Mouse (Mus musculus): ENCODE measurements at regions not wholly inside any gene's neighbourhood (a gene's known extent, or its start where the extent isn't known, plus 50 kb on each side); places are given as distances from the start of the nearest gene placed in this dataset.

DNA sequence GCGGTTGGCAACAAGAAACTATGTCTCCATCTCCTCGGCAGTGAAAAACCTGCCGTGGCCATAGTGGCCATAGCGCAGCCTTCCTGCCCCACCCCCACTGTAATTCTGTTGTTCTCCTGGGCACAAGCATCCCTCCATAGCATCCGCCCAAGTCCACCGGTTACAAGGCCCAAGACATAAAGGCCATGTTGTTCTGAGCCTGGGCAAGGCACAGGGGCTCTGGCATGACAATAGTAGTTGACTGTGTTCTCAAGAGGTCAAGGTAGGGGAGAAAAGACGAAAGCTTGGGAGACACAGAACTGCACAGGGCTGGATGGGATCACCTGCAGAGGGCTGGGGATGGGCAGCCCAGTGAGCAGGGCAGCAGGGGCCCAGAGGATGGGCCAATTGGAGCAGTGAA is 112.9 kb upstream of the Gli2 start:
- 81% methylated on average over 7 of the region's 7 CpGs for WGBS

DNA sequence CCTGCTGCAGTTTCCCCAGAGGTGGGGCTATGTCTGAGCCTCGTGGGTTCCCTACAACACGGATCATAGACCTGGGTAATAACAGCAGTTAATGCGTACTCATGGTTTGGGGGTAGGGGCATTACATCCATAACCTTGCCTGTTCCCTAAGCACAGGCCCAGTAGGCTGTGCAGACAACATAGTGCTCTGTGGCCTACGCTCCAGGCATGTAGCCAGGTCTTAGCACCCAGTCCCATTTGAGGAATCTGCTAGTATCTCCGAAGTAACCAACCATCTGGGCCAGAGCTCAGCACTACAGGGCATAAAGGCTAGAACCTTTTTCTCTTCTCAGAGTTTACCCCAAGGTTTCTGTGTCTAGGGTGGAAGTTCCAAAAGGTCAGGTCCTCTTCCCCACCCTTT is 111.4 kb upstream of the Gli2 start:
- Histone ChIP-seq H3K27me3 (replicated peaks) (no peaks in the 10 kb centered on the region), H3K36me3 (no peaks in the 10 kb centered on the region), H3K4me2 (no peak overlapping the region), H3K4me1 (no peaks in the 10 kb centered on the region), H3K9me3 (no peaks in the 10 kb centered on the region), H3K27ac (no peak overlapping the region), H3K9ac (no peak overlapping the region), H3K4me3 (replicated peaks) (no peak overlapping the region)
- WGBS = 77% methylated on average over 5 of the region's 5 CpGs
- ATAC-seq (ENCODE audit: insufficient read depth, low FRiP score, low read depth) = no peak

More for the DNA sequence above, 112.9 kb upstream of the Gli2 start:
- Histone ChIP-seq H3K4me3 (replicated peaks) (no peak overlapping the region), H3K4me1 (no peaks in the 10 kb centered on the region), H3K4me2 (no peak overlapping the region), H3K27me3 (replicated peaks) (no peaks in the 10 kb centered on the region), H3K9ac (no peak overlapping the region), H3K36me3 (no peaks in the 10 kb centered on the region), H3K27ac (no peak overlapping the region), H3K9me3 (no peaks in the 10 kb centered on the region)
- ATAC-seq (ENCODE audit: insufficient read depth, low FRiP score, low read depth) = no peak

DNA sequence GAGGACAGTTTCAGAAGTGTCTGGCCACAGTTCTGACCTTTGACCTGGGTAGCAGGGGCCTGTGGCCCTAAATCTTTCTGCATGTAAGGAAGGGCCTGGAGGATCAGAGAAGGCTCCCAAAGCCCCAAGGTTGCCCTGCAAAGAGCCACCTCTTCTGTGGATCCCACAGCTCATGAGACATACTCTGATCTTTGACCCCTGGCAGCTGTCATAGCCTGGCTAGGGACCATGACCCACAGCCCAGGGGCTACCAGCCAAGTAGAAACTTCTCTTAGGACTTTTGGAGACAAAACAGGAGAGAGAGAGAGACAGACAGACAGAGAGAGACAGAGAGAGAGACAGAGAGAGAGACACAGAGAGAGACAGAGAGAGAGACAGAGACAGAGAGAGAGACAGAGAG is 110.4 kb upstream of the Gli2 start:
- H3K4me3 ChIP-seq (replicated peaks) = no peak overlapping the region
- no peak overlapping the region for H3K27ac ChIP-seq
- no peaks in the 10 kb centered on the region for H3K27me3 ChIP-seq (replicated peaks)
- H3K9ac ChIP-seq = no peak overlapping the region
- H3K4me2 ChIP-seq = no peak overlapping the region
- no peak for ATAC-seq (ENCODE audit: insufficient read depth, low FRiP score, low read depth)
- no peaks in the 10 kb centered on the region for H3K9me3 ChIP-seq
- H3K36me3 ChIP-seq = no peaks in the 10 kb centered on the region
- H3K4me1 ChIP-seq = no peaks in the 10 kb centered on the region

DNA sequence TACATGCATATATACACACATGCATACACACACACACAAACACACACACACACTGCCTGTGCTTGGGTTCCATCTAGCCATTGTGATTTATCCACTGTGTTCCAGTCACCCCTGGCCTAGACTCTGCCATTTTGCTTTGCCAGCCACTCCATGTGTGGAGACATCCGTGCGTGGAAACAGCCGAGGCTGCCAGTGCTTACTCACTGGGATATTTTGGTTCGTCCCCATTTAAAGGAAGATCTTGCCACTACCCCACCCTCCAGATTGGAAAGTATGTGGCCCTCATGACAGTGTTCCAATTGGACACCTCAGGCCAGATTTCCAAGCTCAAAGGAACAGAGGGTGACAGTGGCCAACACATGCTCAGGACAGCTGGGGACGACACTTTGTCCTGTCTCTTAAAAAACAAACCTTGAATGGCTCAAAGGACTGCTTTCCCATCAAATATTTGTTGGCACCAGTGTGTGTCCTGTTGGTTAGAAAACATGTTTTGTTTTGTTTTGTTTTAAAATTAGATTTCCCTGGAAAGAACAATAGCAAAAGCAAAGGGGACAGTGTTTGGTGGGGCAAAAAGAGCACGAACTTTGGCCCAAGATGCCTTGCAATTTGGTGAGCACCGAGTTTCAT is 109.8 kb upstream of the Gli2 start:
- no peak for ATAC-seq (ENCODE audit: insufficient read depth, low FRiP score, low read depth)
- Histone ChIP-seq H3K4me1 (no peaks in the 10 kb centered on the region), H3K9me3 (no peaks in the 10 kb centered on the region), H3K27me3 (replicated peaks) (no peaks in the 10 kb centered on the region), H3K9ac (no peak overlapping the region), H3K36me3 (no peaks in the 10 kb centered on the region), H3K4me2 (no peak overlapping the region), H3K4me3 (replicated peaks) (no peak overlapping the region), H3K27ac (no peak overlapping the region)
- WGBS = 83% methylated on average over 7 of the region's 7 CpGs

DNA sequence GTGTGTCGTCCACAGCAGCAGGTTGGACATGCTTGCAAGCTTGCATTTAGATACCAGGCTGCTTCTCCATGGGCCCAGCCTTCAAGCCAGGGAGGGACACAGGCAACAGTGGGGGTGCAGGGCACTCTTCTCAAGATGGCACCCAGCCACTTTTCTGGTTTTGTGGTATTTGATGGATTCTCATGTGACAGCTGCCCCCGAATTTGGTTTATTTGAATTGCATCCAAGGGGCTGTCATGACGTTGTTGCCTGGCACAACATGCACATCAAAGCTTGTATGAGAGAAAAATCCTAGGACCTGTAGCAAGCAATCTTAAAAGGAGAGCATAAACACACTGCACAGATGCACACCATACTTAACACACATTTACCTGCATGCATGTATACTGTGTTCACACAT is 108.3 kb upstream of the Gli2 start:
- H3K27ac ChIP-seq = no peak overlapping the region
- no peak for ATAC-seq (ENCODE audit: insufficient read depth, low FRiP score, low read depth)
- 70% methylated on average over 3 of the region's 3 CpGs for WGBS
- no peaks in the 10 kb centered on the region for H3K36me3 ChIP-seq
- no peak overlapping the region for H3K4me2 ChIP-seq
- no peak overlapping the region for H3K9ac ChIP-seq
- no peaks in the 10 kb centered on the region for H3K27me3 ChIP-seq (replicated peaks)
- no peaks in the 10 kb centered on the region for H3K4me1 ChIP-seq
- no peaks in the 10 kb centered on the region for H3K9me3 ChIP-seq
- H3K4me3 ChIP-seq (replicated peaks) = no peak overlapping the region

DNA sequence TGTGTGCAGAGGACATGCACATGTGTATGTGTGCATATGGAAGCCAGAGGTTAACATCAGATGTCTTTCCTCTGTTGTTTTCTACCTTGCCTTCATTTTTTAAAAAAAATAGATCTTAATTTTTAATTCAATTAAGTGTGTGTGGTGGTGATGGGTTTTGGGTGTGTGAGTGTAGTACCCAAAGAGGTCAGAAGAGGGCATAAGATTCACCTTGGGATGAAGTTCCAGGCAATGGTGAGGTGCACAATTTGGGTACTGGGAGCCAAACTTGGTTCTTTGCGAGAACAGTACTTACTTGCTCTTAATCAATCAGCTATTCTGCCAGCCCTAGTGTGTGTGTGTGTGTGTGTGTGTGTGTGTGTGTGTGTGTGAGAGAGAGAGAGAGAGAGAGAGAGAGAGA is 106.9 kb upstream of the Gli2 start:
- no peak for ATAC-seq (ENCODE audit: insufficient read depth, low FRiP score, low read depth)
- H3K27me3 ChIP-seq (replicated peaks) = no peaks in the 10 kb centered on the region
- no peaks in the 10 kb centered on the region for H3K4me1 ChIP-seq

DNA sequence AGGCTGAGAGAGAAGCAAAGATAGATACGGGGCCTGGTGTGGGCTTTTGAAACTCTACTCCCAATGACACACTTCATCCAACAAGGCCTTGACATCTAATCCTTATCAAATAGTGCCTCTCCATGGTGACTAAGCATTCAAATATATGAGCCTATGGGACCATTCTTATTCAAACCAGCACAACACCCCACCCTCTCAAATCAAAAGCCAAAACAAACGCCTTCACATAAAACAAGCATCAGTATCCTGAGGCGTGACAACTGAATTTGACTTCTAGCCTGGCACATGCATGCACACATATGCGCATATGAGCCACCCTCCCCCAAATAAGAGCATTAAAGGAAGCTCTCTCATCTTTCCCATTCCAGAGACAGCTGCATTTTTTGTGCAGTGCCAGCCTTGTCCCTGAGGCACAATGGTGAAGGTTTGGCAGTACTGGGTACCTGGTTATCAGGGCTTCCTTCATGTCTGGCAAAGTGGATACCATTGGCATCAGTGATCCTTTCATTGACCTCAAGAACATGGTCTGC is 103.8 kb upstream of the Gli2 start:
- no peak for ATAC-seq (ENCODE audit: insufficient read depth, low FRiP score, low read depth)
- 83% methylated on average over 4 of the region's 4 CpGs for WGBS
- H3K27me3 ChIP-seq (replicated peaks) = no peaks in the 10 kb centered on the region

More for the DNA sequence above, 106.9 kb upstream of the Gli2 start:
- no peak overlapping the region for H3K4me3 ChIP-seq (replicated peaks)
- no peaks in the 10 kb centered on the region for H3K9me3 ChIP-seq
- H3K4me2 ChIP-seq = no peak overlapping the region
- H3K27ac ChIP-seq = no peak overlapping the region
- no peaks in the 10 kb centered on the region for H3K36me3 ChIP-seq
- no peak overlapping the region for H3K9ac ChIP-seq
- WGBS = 88% methylated on average over 1 of the region's 1 CpGs

DNA sequence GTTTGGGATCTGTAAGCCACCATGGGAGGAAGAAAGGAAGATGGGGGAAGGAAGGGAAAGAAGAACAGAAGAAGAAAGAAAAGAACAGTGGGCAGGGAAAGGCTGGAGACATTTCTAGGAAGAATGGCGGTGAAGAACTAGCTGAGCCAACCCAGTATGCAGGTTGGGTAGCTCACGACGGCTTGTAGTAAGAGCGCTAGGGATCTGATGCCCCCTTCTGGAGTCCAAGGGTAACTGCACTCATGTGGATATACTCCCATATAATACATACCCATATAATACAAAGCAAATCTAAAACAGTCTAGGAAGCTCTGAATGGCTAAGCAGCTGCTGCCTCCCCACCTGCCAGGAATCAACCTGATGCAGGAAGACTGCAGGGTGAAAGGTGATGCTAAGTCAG is 100.2 kb upstream of the Gli2 start:
- H3K4me2 ChIP-seq = no peak overlapping the region
- H3K4me3 ChIP-seq (replicated peaks) = no peak overlapping the region
- no peak overlapping the region for H3K27ac ChIP-seq
- WGBS = 93% methylated on average over 4 of the region's 4 CpGs
- no peak overlapping the region for H3K9ac ChIP-seq
- H3K9me3 ChIP-seq = no peaks in the 10 kb centered on the region
- no peaks in the 10 kb centered on the region for H3K27me3 ChIP-seq (replicated peaks)
- H3K36me3 ChIP-seq = no peaks in the 10 kb centered on the region
- H3K4me1 ChIP-seq = no peaks in the 10 kb centered on the region
- ATAC-seq (ENCODE audit: insufficient read depth, low FRiP score, low read depth) = no peak

More for the DNA sequence above, 103.8 kb upstream of the Gli2 start:
- no peaks in the 10 kb centered on the region for H3K36me3 ChIP-seq
- no peak overlapping the region for H3K9ac ChIP-seq
- H3K27ac ChIP-seq = no peak overlapping the region
- H3K9me3 ChIP-seq = no peaks in the 10 kb centered on the region
- no peaks in the 10 kb centered on the region for H3K4me1 ChIP-seq
- no peak overlapping the region for H3K4me3 ChIP-seq (replicated peaks)
- H3K4me2 ChIP-seq = no peak overlapping the region

DNA sequence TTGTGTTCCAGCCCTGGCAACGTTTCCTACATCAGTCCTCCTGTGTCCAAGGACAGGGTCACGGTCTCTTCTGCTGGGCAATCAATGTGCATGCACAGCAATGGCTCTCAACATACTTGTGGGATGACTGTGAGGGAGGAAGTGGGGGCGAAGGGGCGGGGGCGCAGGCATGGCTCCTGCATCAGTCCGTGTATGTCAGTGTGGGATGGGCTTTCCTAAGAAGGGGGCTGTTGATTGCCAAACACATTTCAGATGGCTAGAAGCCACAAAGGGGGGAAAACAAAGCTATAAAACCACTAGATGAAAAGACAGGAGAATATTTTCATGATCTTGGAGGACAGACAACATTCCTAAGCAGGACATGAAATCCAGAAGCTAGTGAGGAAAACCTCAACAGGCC is 99.4 kb upstream of the Gli2 start:
- Histone ChIP-seq H3K4me1 (no peaks in the 10 kb centered on the region), H3K9me3 (no peaks in the 10 kb centered on the region), H3K4me2 (no peak overlapping the region), H3K27ac (no peak overlapping the region), H3K9ac (no peak overlapping the region), H3K27me3 (replicated peaks) (no peaks in the 10 kb centered on the region), H3K4me3 (replicated peaks) (no peak overlapping the region), H3K36me3 (no peaks in the 10 kb centered on the region)
- ATAC-seq (ENCODE audit: insufficient read depth, low FRiP score, low read depth) = no peak
- WGBS = 81% methylated on average over 6 of the region's 6 CpGs

DNA sequence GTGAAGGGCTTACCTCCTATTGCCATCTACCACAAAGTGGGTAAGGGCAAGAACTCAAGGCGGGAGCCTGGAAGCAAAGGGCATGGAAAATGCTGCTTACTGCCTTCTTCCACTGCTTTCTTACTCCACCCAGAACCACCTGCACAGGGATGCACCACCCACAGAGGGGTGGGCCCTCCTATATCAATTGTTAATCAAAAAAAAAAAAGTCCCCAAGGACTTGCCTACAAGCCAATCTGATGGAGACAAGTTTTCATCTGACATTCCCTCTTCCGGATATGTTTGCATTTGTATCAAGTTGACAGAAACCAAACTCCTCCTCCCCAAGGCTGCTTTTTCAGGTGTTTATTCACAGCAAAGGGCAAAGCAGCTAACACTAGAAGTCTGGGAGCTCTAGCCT is 94.1 kb upstream of the Gli2 start:
- no peak overlapping the region for H3K4me3 ChIP-seq (replicated peaks)
- ATAC-seq (ENCODE audit: insufficient read depth, low FRiP score, low read depth) = no peak
- H3K9ac ChIP-seq = no peak overlapping the region
- H3K27me3 ChIP-seq (replicated peaks) = no peaks in the 10 kb centered on the region
- H3K4me1 ChIP-seq = no peaks in the 10 kb centered on the region
- no peak overlapping the region for H3K27ac ChIP-seq
- H3K4me2 ChIP-seq = no peak overlapping the region
- H3K9me3 ChIP-seq = no peaks in the 10 kb centered on the region
- no peaks in the 10 kb centered on the region for H3K36me3 ChIP-seq
- 64% methylated on average over 2 of the region's 2 CpGs for WGBS

DNA sequence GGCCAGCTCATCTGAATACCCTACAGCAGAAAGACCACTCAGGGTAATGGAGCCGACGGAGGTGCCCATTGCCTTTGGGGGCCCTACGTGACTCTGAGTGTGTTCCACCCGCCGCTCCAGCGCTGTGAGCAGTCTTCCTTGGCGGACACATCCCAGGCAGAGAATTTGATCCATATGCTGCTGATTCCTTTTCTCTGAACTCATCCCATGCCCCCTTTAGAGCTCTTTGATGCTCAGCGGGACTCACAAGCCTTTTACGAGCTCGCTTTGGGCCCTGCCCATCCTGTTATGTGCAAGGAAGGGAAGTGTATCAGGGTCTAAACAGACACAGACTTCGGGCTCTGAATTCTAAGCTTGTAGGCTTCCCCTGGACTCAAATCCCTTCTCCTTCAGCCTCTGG is 90.4 kb upstream of the Gli2 start:
- Histone ChIP-seq H3K4me2 (no peak overlapping the region), H3K9ac (no peak overlapping the region), H3K27ac (no peak overlapping the region), H3K4me3 (replicated peaks) (no peak overlapping the region), H3K4me1 (no peaks in the 10 kb centered on the region), H3K27me3 (replicated peaks) (no peaks in the 10 kb centered on the region), H3K36me3 (no peaks in the 10 kb centered on the region), H3K9me3 (no peaks in the 10 kb centered on the region)
- ATAC-seq (ENCODE audit: insufficient read depth, low FRiP score, low read depth) = no peak
- 71% methylated on average over 11 of the region's 11 CpGs for WGBS

DNA sequence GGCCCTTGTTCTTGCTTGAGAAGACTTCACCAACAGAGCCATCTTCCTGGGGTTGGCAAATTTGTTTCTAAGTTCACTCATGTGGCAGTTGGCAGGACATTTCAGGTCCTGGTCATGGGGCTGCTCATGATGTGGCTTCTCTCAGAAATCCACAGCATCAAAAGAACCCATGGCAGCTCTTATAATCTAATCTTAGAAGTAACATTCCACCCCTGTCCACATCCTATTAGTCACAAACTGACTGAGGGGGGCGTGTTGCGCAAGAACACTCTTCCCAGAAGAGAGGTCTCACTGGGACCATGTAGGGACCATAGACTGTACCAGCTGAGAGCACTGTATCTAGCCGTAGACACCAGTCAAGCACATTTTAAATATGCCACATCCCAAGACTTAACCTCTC is 75.6 kb upstream of the Gli2 start:
- Histone ChIP-seq H3K27me3 (replicated peaks) (no peaks in the 10 kb centered on the region), H3K27ac (no peak overlapping the region), H3K4me2 (no peak overlapping the region), H3K4me1 (no peaks in the 10 kb centered on the region), H3K36me3 (no peaks in the 10 kb centered on the region), H3K9ac (no peak overlapping the region), H3K9me3 (no peaks in the 10 kb centered on the region), H3K4me3 (replicated peaks) (no peak overlapping the region)
- WGBS = 89% methylated on average over 3 of the region's 3 CpGs
- no peak for ATAC-seq (ENCODE audit: insufficient read depth, low FRiP score, low read depth)

DNA sequence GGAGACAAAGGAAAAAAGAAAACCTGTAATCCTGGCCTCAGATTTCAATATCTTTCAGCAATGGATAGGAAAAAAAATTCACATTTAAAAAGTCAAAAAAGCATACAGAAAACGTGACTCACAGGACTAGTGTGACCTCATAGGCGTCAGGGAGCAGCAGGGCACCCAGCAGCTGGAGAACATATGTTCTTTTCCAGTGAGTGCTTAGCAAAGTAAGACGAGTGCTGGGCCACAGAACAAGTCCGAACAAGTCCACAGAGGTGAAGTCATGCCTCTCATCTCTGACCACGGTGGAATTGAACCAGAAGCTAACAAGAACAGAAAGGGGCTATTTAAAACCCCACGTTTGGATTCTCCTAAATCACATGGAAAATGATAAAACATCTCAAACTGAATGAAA is 72.1 kb upstream of the Gli2 start:
- H3K9me3 ChIP-seq = no peaks in the 10 kb centered on the region
- WGBS = 50% methylated on average over 6 of the region's 6 CpGs
- H3K27ac ChIP-seq = no peak overlapping the region

More for the DNA sequence above, 72.1 kb upstream of the Gli2 start:
- H3K36me3 ChIP-seq = no peaks in the 10 kb centered on the region
- no peak overlapping the region for H3K4me3 ChIP-seq (replicated peaks)
- H3K4me2 ChIP-seq = no peak overlapping the region
- no peak overlapping the region for H3K9ac ChIP-seq
- H3K27me3 ChIP-seq (replicated peaks) = no peaks in the 10 kb centered on the region
- no peak for ATAC-seq (ENCODE audit: insufficient read depth, low FRiP score, low read depth)
- H3K4me1 ChIP-seq = no peaks in the 10 kb centered on the region
